Mouse (Mus musculus) testis, adult 2 months (tissue): ENCODE measurements around the gene Calcrl. TPM values are rescaled to one million over a fixed set of nuclear protein-coding genes. Genes with fewer than 3 reads are reported as not detected.

Experiments used
- H3K27ac ChIP-seq: fragments of 200-500 bp; 2 replicates; pipeline ENCODE4 v1.5.1; 2012; ENCODE audit warnings: low read depth, low read length; ENCODE audit not compliant: control insufficient read depth, insufficient read depth
- H3K27me3 ChIP-seq: fragments of 200-500 bp; 2 replicates; pipeline ENCODE4 v1.6.1; 2012; ENCODE audit warnings: mild to moderate bottlenecking, low read length, moderate library complexity; ENCODE audit not compliant: control insufficient read depth, insufficient read depth
- H3K36me3 ChIP-seq: fragments of 200-500 bp; 2 replicates; pipeline ENCODE4 v1.6.1; 2012; ENCODE audit warnings: mild to moderate bottlenecking, low read length; ENCODE audit not compliant: control insufficient read depth, insufficient read depth
- H3K4me1 ChIP-seq: fragments of 200-500 bp; 2 replicates; pipeline ENCODE4 v1.6.1; 2012; ENCODE audit warnings: low read length; ENCODE audit not compliant: control insufficient read depth, insufficient read depth
- H3K4me3 ChIP-seq: fragments of 200-500 bp; 2 replicates; pipeline ENCODE4 v1.5.1; 2012; ENCODE audit warnings: low read depth, mild to moderate bottlenecking, low read length, moderate library complexity, mixed read lengths; ENCODE audit not compliant: control insufficient read depth
- CTCF ChIP-seq: fragments of 200-500 bp; IDR thresholded peaks from 2 replicates; pipeline ENCODE4 v1.5.1; 2012; ENCODE audit warnings: low read depth, mild to moderate bottlenecking, inconsistent platforms, low read length, moderate library complexity; ENCODE audit not compliant: control insufficient read depth, insufficient read depth, insufficient replicate concordance
- POLR2A ChIP-seq: fragments of 200-500 bp; IDR thresholded peaks from 2 replicates; pipeline ENCODE4 v1.6.1; 2012; ENCODE audit warnings: low read depth, mild to moderate bottlenecking, inconsistent platforms, low read length, moderate library complexity; ENCODE audit not compliant: control insufficient read depth
- polyA plus RNA-seq: library from polyadenylated mRNA; depleted of rRNA; stranded (reverse); fragments of >200 nt; gene quantifications from 2 replicates; pipeline ENCODE4 v1.2.3, GENCODE M21; 2012

Gene Calcrl
- polyA plus RNA-seq, 1 experiment: 0.42 TPM

- no peaks in the 10 kb centered on the region for H3K27me3 ChIP-seq
- no peak overlapping the region for H3K4me3 ChIP-seq
- no peak for TF ChIP-seq POLR2A
- no peak for TF ChIP-seq CTCF
- no peaks in the 10 kb centered on the region for H3K4me1 ChIP-seq
- H3K36me3 ChIP-seq: no peaks in the 10 kb centered on the region
- no peak overlapping the region for H3K27ac ChIP-seq
These were observed 77.8 kb downstream of the Calcrl start for GRCm38 (mm10) chr2:84347376-84347775.

- Histone ChIP-seq H3K27me3 (no peaks in the 10 kb centered on the region), H3K36me3 (no peaks in the 10 kb centered on the region), H3K4me3 (no peak overlapping the region), H3K27ac (no peak overlapping the region), H3K4me1 (no peaks in the 10 kb centered on the region)
- no peak for TF ChIP-seq POLR2A
- no peak for TF ChIP-seq CTCF
These were observed 81.5 kb downstream of the Calcrl start for GRCm38 (mm10) chr2:84343756-84344155.

- H3K36me3 ChIP-seq: no peaks in the 10 kb centered on the region
- H3K27ac ChIP-seq: no peak overlapping the region
- H3K4me1 ChIP-seq: no peaks in the 10 kb centered on the region
- no peaks in the 10 kb centered on the region for H3K27me3 ChIP-seq
- H3K4me3 ChIP-seq: no peak overlapping the region
- TF ChIP-seq POLR2A (no peak), CTCF (no peak)
These were observed 87.3 kb downstream of the Calcrl start for GRCm38 (mm10) chr2:84337774-84338450.

DNA sequence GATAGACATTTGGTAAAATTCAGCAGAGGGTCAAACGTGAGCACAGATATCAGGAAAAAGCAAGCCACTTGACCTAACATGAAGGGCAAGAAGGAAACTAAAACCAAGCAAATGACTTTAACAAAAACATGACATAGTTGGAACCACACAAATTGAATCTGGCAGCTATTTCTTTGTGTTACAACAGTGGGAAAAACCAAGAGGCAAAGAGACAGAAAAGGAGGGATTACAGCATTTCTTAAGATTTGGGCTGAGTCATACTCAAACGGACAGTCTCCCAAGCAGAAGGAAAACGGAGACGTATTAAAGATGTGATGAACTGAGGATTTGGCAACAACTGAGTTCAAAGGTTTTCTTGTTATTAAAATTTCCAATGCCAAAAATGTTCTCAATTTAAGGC, 88.9 kb downstream of the Calcrl start:
- Histone ChIP-seq H3K4me1 (no peaks in the 10 kb centered on the region), H3K4me3 (no peak overlapping the region), H3K27ac (no peak overlapping the region), H3K27me3 (no peaks in the 10 kb centered on the region), H3K36me3 (no peaks in the 10 kb centered on the region)
- TF ChIP-seq CTCF (no peak), POLR2A (no peak)

- Histone ChIP-seq H3K36me3 (no peaks in the 10 kb centered on the region), H3K4me3 (no peak overlapping the region), H3K4me1 (no peaks in the 10 kb centered on the region), H3K27me3 (no peaks in the 10 kb centered on the region), H3K27ac (no peak overlapping the region)
- TF ChIP-seq CTCF (no peak), POLR2A (no peak)
These were observed 108.9 kb downstream of the Calcrl start for GRCm38 (mm10) chr2:84316185-84316805.

DNA sequence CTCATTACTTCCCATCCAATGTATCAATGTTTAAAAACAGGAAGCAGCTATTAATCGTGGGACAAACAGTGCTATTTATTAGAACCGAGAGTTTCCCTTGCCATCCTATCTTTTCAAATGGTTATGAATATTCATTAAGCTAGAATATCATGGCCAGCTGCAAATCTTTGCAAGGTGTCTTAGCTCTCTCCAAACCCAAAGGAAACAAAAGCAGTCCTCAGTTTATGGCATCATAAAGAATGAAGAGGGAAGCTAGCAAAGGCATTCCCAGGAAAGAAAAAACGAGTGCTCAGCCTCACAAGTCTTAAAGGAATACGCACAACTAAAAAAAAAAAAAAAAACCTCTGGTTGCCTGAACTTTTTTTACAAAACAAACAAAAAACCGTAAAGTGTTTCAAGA, 128.7 kb downstream of the Calcrl start:
- H3K27ac ChIP-seq: no peak overlapping the region
- H3K4me1 ChIP-seq: no peaks in the 10 kb centered on the region
- H3K36me3 ChIP-seq: no peaks in the 10 kb centered on the region
- H3K27me3 ChIP-seq: no peaks in the 10 kb centered on the region
- no peak overlapping the region for H3K4me3 ChIP-seq
- TF ChIP-seq CTCF (no peak), POLR2A (no peak)

DNA sequence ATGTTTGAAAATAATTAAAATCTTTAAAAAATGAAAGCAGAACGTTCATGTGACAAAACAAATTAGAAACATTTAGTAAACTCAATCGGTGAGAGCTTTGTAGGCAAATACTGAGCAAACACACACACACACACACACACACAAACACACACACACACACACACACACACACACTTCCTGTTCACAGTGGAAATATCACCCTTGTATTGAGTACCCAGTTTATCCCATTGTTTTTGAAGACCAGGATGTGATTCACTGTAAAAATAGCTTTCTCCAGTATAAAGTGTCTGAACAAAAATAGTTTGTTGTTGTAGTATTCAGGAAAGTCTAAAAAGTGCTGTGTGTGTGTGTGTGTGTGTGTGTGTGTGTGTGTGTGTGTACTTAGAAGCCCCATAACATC, 130.1 kb downstream of the Calcrl start:
- TF ChIP-seq CTCF (no peak), POLR2A (no peak)
- Histone ChIP-seq H3K4me3 (no peak overlapping the region), H3K27me3 (no peaks in the 10 kb centered on the region), H3K4me1 (no peaks in the 10 kb centered on the region), H3K36me3 (no peaks in the 10 kb centered on the region), H3K27ac (no peak overlapping the region)

DNA sequence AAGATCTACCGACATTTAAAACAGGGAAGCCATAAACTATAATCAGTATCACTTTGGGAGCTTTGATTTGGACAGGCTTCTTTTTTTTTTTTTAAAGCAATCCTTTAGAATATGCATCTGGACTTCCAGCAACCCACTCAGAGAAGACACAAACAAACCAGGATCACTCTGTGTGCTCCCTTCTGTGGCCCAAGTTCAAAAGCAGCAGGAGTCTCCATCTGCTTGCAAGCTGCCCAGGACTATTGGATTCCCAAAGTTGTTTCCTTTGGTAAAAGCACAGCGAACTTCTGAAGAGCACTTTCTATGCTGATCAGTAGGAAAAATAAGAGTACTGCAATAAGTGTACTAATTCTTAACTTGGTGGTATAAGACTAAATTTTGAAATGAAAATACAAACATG, 130.6 kb downstream of the Calcrl start:
- no peaks in the 10 kb centered on the region for H3K36me3 ChIP-seq
- no peaks in the 10 kb centered on the region for H3K27me3 ChIP-seq
- no peaks in the 10 kb centered on the region for H3K4me1 ChIP-seq
- H3K4me3 ChIP-seq: no peak overlapping the region
- TF ChIP-seq POLR2A: no peak
- TF ChIP-seq CTCF: no peak
- no peak overlapping the region for H3K27ac ChIP-seq
